Mouse (Mus musculus) midbrain, embryonic 10.5 days (tissue): ENCODE data around the gene Snai3. TPM values are rescaled to one million over a fixed set of nuclear protein-coding genes. Genes with fewer than 3 reads are reported as not detected.

Source experiments
- DNase-seq: peaks from one replicate; pipeline ENCODE4 v3.0.0-alpha.2; 2017; ENCODE audit warnings: low spot score
- H3K27ac ChIP-seq: fragments of 300-500 bp; sonication (generic); replicated peaks from 2 replicates; pipeline ENCODE4 v1.5.1; 2016; ENCODE audit warnings: mild to moderate bottlenecking
- H3K27me3 ChIP-seq: fragments of 300-500 bp; sonication (generic); 2 replicates; pipeline ENCODE4 v1.6.1; 2016; ENCODE audit warnings: low read depth, mild to moderate bottlenecking; ENCODE audit not compliant: poor library complexity, severe bottlenecking
- H3K36me3 ChIP-seq: fragments of 300-500 bp; sonication (generic); 2 replicates; pipeline ENCODE4 v1.6.1; 2016; ENCODE audit warnings: mild to moderate bottlenecking, moderate library complexity
- H3K4me1 ChIP-seq: fragments of 300-500 bp; sonication (generic); 2 replicates; pipeline ENCODE4 v1.6.1; 2016
- H3K4me3 ChIP-seq: fragments of 300-500 bp; sonication (generic); 2 replicates; pipeline ENCODE4 v1.5.1; 2016; ENCODE audit warnings: mild to moderate bottlenecking, moderate library complexity
- H3K9me3 ChIP-seq: fragments of 300-500 bp; sonication (generic); replicated peaks from 2 replicates; pipeline ENCODE4 v1.6.1; 2016; ENCODE audit warnings: mild to moderate bottlenecking
- WGBS: fragments of 180-500 bp; shearing (Covaris S2); methylation state at CpG from one replicate; pipeline ENCODE4 v1.1.7; 2016; 5-methylcytosine and 5-hydroxymethylcytosine counted together
- microRNA-seq: library from miRNA; unstranded; fragments of <30 nt; microRNA quantifications from one replicate; pipeline ENCODE4, GENCODE M21; 2017
- polyA plus RNA-seq: library from polyadenylated mRNA; unstranded; fragments of >200 nt; fragmentation: Nextera tagmentation; extraction: Ambion mirVana; gene quantifications from 2 replicates; pipeline ENCODE4 v1.2.1, GENCODE M21; 2016

Snai3 gene
- polyA plus RNA-seq, 1 experiment from 2014 or later, result not detected

DNA sequence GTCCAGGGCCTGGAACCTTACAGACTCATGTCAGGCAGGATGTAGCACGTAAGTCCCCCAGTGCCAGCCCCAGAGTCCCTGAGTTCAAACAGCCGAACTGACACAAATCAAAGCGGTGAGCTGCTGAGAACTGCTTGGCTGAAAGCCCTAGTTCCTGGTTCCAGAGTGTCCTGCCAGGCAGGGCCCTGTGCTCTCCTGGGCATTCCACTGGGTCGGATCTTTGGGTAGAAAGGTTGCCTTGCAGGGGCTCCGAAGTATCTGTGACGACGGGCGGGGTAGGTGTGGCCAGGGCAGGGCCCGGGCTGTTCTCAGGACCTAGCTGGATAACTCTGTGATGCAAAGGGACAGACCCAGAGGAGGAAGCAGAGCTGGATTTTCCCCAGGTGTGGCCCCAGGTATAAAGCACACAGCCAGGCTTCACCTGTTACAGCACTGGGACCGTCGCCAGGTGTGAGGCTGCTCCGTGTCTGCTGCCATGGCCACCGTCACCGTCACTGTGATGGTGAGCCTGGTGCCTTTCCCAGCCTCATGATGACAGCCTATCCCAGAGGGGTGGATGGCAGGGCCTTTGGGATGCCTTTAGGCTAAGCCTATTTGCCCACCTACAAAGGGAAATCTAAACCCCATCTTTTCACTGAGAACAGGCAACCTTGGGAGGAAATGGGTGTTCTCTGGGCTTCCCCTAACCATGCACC is 39.0 kb downstream of the Snai3 start, which contains the start of gene Il17c:
TSS of gene Il17c (plus strand) at position 645 of the 695 bp plus-strand sequence.
- no peaks in the 10 kb centered on the region for H3K9me3 ChIP-seq
- H3K4me3 ChIP-seq, result no peak within 1 kb of the TSS
- no peaks in the 10 kb centered on the region; the same call in 1 of the 2 replicates for H3K4me1 ChIP-seq
- H3K36me3 ChIP-seq, result peaks cover 35% of the 10 kb centered on the region
- no peaks in the 10 kb centered on the region for H3K27me3 ChIP-seq
- no peak for DNase-seq
- H3K27ac ChIP-seq, result no peak within 1 kb of the TSS
- WGBS, result 88% methylated on average over 14 of the region's 14 CpGs

DNA sequence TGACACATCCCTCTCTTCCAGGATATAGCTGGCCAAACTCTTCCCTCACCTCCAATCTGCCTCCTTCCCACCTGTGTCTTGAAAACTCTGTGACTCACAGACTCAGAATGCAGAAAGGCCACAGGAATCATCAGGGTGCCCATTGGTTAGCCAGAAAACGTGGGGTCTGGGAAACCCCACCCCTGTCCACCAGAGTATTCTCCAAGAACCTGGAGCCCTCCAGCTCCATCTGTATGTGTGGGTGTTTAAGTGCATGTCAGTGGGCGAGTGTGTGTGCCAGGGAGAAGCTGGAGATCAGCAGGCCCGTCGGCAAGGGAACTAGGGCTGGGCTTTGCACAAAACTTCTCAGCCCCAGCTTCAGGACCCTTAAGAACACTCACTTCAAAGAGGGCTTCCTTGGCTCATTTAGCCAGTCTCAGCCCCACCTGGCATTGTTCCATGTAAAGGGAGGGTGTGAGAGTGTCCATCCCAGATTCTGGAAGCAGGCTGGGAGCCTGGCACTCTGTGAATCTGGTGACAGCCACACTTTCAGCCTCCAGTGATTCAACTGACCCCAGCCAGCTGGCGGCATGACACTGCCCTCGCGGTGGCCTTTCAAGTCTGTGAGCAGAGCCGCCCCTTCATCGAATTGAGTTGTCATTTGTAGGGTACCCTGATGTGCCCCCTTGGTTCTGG is 40.5 kb downstream of the Snai3 start:
- Histone ChIP-seq H3K9me3 (no peaks in the 10 kb centered on the region), H3K4me3 (no peak overlapping the region), H3K27me3 (no peaks in the 10 kb centered on the region), H3K36me3 (peaks cover 50% of the 10 kb centered on the region), H3K27ac (no peak overlapping the region), H3K4me1 (no peaks in the 10 kb centered on the region; the same call in 1 of the 2 replicates)
- 77% methylated on average over 9 of the region's 9 CpGs for WGBS
- no peak for DNase-seq

DNA sequence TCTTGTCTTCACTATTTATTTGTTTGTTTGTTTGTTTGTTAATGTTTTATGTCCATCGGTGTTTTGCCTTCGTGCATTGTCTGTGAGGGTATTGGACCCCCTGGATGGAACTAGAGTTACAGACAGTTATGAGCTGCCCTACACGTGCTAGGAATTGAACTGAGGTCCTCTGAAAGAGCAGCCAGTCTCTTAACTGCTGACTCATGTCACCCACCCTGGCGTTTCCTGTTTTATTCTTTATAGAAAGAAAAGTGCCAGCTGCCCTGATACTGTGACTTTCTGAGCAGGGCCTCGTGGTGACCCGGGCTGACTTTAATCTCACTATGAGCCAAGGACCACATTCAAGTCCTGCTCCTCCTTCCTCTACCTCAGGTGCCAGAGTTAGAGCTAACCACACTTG is 45.0 kb downstream of the Snai3 start:
- no peaks in the 10 kb centered on the region for H3K9me3 ChIP-seq
- DNase-seq, result no peak
- H3K4me1 ChIP-seq, result no peaks in the 10 kb centered on the region; the same call in 1 of the 2 replicates
- H3K36me3 ChIP-seq, result peaks cover 90% of the 10 kb centered on the region
- H3K4me3 ChIP-seq, result no peak overlapping the region
- 94% methylated on average over 6 of the region's 6 CpGs for WGBS
- H3K27ac ChIP-seq, result no peak overlapping the region
- no peaks in the 10 kb centered on the region for H3K27me3 ChIP-seq

DNA sequence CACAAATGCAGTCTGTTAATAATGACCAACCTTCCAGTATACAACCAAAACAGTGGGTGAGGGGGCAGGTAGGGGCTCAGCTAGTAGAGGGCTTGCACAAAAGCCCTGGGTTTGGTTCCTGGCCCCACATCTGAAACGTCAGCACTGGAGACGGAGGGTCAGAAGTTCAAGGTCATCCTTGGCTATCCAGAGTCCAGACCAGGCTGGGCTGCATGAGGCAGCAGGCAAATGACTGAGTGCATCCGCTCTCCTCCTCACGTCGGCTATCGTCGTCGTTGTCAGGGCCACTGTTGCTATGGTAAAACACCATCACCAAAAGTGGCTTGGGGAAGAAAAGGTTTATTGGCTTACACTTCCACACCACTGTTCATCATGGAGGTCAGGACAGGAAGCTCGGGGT is 46.2 kb downstream of the Snai3 start:
- DNase-seq, result no peak
- H3K4me1 ChIP-seq, result no peaks in the 10 kb centered on the region
- H3K4me3 ChIP-seq, result no peak overlapping the region
- H3K36me3 ChIP-seq, result peaks cover 100% of the 10 kb centered on the region
- no peaks in the 10 kb centered on the region for H3K9me3 ChIP-seq
- H3K27me3 ChIP-seq, result no peaks in the 10 kb centered on the region
- H3K27ac ChIP-seq, result no peak overlapping the region
- WGBS, result 92% methylated on average over 9 of the region's 9 CpGs

DNA sequence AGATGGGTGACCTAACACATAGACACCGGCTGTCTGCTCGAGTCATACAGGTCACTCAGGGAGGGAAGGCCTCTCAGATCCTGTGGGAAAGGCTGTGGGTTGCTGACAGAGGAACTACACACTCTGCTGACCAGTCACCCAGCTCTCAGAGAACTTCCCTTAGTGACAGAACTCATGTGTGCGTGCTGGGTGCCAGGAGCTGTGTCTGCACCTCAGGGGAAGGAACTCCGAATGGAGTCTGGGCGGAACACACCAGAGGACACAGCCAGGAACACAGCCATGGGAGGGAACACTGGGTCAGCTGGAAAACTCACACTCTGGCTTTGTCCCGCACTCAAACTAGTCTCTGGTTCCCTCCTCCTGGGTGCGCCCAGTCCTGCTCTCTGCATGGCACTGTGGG is 52.9 kb downstream of the Snai3 start:
- H3K36me3 ChIP-seq, result peaks cover 99% of the 10 kb centered on the region
- no peaks in the 10 kb centered on the region for H3K27me3 ChIP-seq
- 96% methylated on average over 7 of the region's 7 CpGs for WGBS

DNA sequence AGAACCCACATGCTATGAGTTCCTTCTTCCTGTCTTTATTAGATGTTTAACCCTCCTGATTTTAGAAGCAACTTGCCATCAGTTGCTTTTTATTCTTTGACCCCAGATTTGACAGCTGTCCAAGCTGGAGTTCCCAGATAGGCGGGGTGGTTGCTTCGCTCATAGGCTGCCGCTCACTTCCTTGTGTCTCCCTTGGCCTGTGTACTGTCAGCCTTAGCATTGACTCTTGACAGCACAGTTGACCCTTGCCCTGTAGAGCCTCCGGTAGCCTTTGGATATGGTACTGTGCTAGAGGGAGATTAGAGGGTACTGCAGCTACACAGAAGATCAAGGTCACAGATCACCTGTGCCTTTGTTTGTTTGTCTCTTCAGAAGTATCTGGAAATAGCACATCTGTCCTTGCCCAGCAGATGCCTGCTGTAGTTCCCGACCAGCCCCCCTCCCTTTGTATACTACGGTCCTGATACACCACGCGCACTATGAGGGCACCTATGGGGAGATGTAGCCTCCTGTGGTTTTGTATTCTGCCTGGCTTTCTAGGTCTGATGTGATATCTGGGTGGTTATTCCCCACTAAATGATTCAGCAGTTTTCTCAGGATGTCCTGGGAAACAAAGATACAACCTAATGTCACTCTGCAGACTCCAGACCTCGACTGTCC is 55.3 kb downstream of the Snai3 start:
- Histone ChIP-seq H3K27me3 (no peaks in the 10 kb centered on the region), H3K9me3 (no peaks in the 10 kb centered on the region), H3K36me3 (peaks cover 99% of the 10 kb centered on the region), H3K4me3 (no peak overlapping the region), H3K4me1 (no peaks in the 10 kb centered on the region), H3K27ac (no peak overlapping the region)
- WGBS, result 90% methylated on average over 9 of the region's 9 CpGs
- DNase-seq, result no peak

More for the DNA sequence above, 52.9 kb downstream of the Snai3 start:
- H3K9me3 ChIP-seq, result no peaks in the 10 kb centered on the region
- no peak overlapping the region for H3K4me3 ChIP-seq
- H3K27ac ChIP-seq, result no peak overlapping the region
- no peak for DNase-seq
- H3K4me1 ChIP-seq, result no peaks in the 10 kb centered on the region

Small RNAs within 50 kb of the gene (microRNA-seq; reads per million reads assigned to microRNA genes)
- gene Gm24366, result not detected

Other genes with a start within 250 kb of the Snai3 start
- gene Zfpm1, start 178.6 kb downstream of the Snai3 start, polyA plus RNA-seq, result 1.3 and 1.5 TPM in 2 replicates
- gene Trhr2, start 100.0 kb downstream of the Snai3 start, polyA plus RNA-seq, result not detected in 2 replicates
- gene Zc3h18, start 84.1 kb downstream of the Snai3 start, polyA plus RNA-seq, result 75.7 and 79.4 TPM in 2 replicates
- gene Il17c, start 38.7 kb downstream of the Snai3 start, polyA plus RNA-seq, result not detected in 2 replicates
- gene Cyba, start 27.8 kb downstream of the Snai3 start, polyA plus RNA-seq, result 75.8 and 80.9 TPM in 2 replicates
- gene Mvd, start 17.3 kb downstream of the Snai3 start, polyA plus RNA-seq, result 60.3 and 60.7 TPM in 2 replicates
- gene Rnf166, start 15.3 kb upstream of the Snai3 start, polyA plus RNA-seq, result 31.7 and 35.6 TPM in 2 replicates
- gene Ctu2, start 15.4 kb upstream of the Snai3 start, polyA plus RNA-seq, result 71.5 and 72.6 TPM in 2 replicates
- 5.8 and 8.2 TPM in 2 replicates for gene Piezo1, start 90.6 kb upstream of the Snai3 start, polyA plus RNA-seq
- 63.2 and 70.9 TPM in 2 replicates for gene Cdt1, start 107.3 kb upstream of the Snai3 start, polyA plus RNA-seq
- 241 and 278 TPM in 2 replicates for gene Aprt, start 116.2 kb upstream of the Snai3 start, polyA plus RNA-seq
- 6.6 and 7.7 TPM in 2 replicates for gene Galns, start 150.7 kb upstream of the Snai3 start, polyA plus RNA-seq
- 51.0 and 61.2 TPM in 2 replicates for gene Trappc2l, start 150.9 kb upstream of the Snai3 start, polyA plus RNA-seq
- not detected in 2 replicates for gene Pabpn1l, start 162.0 kb upstream of the Snai3 start, polyA plus RNA-seq
- 1.9 and 3.4 TPM in 2 replicates for gene Cbfa2t3, start 238.4 kb upstream of the Snai3 start, polyA plus RNA-seq